Mouse (Mus musculus) myocyte (in vitro differentiated cells): ENCODE data around the gene Ifi44. TPM values are rescaled to one million over a fixed set of nuclear protein-coding genes. Genes with fewer than 3 reads are reported as not detected.

Experiments
- H3K27me3 ChIP-seq: one replicate; pipeline ENCODE4 v1.6.1; 2011; ENCODE audit not compliant: control insufficient read depth, insufficient read depth, insufficient read length
- H3K36me3 ChIP-seq: one replicate; pipeline ENCODE4 v1.6.1; 2011; ENCODE audit not compliant: control insufficient read depth, insufficient read depth
- H3K4me2 ChIP-seq: one replicate; pipeline ENCODE4 v1.6.1; 2011; ENCODE audit warnings: low read depth, control low read depth
- H3K4me3 ChIP-seq: one replicate; pipeline ENCODE4 v1.5.1; 2011; ENCODE audit warnings: mild to moderate bottlenecking, control low read depth, moderate library complexity
- H3K79me2 ChIP-seq: one replicate; pipeline ENCODE4 v1.6.1; 2011; ENCODE audit not compliant: control insufficient read depth, insufficient read depth
- H3ac ChIP-seq: one replicate; pipeline ENCODE4 v1.6.1; 2011; ENCODE audit not compliant: control insufficient read depth, insufficient read length
- CEBPB ChIP-seq: IDR thresholded peaks from 2 replicates; pipeline ENCODE4 v1.6.1; 2011; ENCODE audit warnings: mild to moderate bottlenecking, moderate library complexity; ENCODE audit not compliant: poor library complexity, insufficient read depth, severe bottlenecking
- E2F4 ChIP-seq: IDR thresholded peaks from one replicate; pipeline ENCODE4 v1.6.1; 2011; ENCODE audit warnings: mild to moderate bottlenecking, control low read depth, moderate library complexity; ENCODE audit not compliant: insufficient read depth
- MAX ChIP-seq: IDR thresholded peaks from one replicate; pipeline ENCODE4 v1.6.1; 2011; ENCODE audit warnings: low read depth, mild to moderate bottlenecking, control low read depth
- MYOD1 ChIP-seq, 3 experiments: IDR thresholded peaks; one replicate each; pipeline ENCODE4 v1.6.1; 2011; ENCODE audit warnings: control low read depth in 2 of 3, low read depth in 2 of 3, mild to moderate bottlenecking in 2 of 3, moderate library complexity in 1 of 3; ENCODE audit not compliant: insufficient read length in 2 of 3, control insufficient read depth in 1 of 3
- MYOG ChIP-seq, 3 experiments: IDR thresholded peaks; one replicate each; pipeline ENCODE4 v1.6.1; 2011; ENCODE audit warnings: control low read depth in 2 of 3, low read depth in 2 of 3, mild to moderate bottlenecking in 2 of 3; ENCODE audit not compliant: insufficient read length in 2 of 3, control insufficient read depth in 1 of 3, insufficient read depth in 1 of 3
- POLR2A ChIP-seq: IDR thresholded peaks from one replicate; pipeline ENCODE4 v1.6.1; 2011; ENCODE audit warnings: low read depth, mild to moderate bottlenecking, control low read depth, moderate library complexity; ENCODE audit not compliant: insufficient read length
- POLR2AphosphoS2 ChIP-seq: IDR thresholded peaks from one replicate; pipeline ENCODE4 v1.6.1; 2011; ENCODE audit warnings: low read depth, control low read depth; ENCODE audit not compliant: insufficient read length
- REST ChIP-seq: IDR thresholded peaks from one replicate; pipeline ENCODE4 v1.6.1; 2011; ENCODE audit warnings: mild to moderate bottlenecking, control low read depth, moderate library complexity; ENCODE audit not compliant: insufficient read depth, insufficient read length
- SRF ChIP-seq: IDR thresholded peaks from one replicate; pipeline ENCODE4 v1.6.1; 2011; ENCODE audit warnings: low read depth; ENCODE audit not compliant: control insufficient read depth, insufficient read length
- TCF12 ChIP-seq: IDR thresholded peaks from one replicate; pipeline ENCODE4 v1.6.1; 2011; ENCODE audit warnings: mild to moderate bottlenecking, control low read depth; ENCODE audit not compliant: poor library complexity, insufficient read depth, severe bottlenecking
- TCF3 ChIP-seq: IDR thresholded peaks from one replicate; pipeline ENCODE4 v1.6.1; 2011; ENCODE audit warnings: low read depth, control low read depth; ENCODE audit not compliant: insufficient read length
- USF1 ChIP-seq: IDR thresholded peaks from one replicate; pipeline ENCODE4 v1.6.1; 2011; ENCODE audit warnings: low read depth, mild to moderate bottlenecking, control low read depth, moderate library complexity
- polyA plus RNA-seq: library from polyadenylated mRNA; unstranded; fragments of >200 nt; fragmentation: generic; extraction: Trizol; gene quantifications from one replicate; pipeline ENCODE4 v1.2.1, GENCODE M21; 2012; ENCODE audit warnings: missing spikeins

The Ifi44 gene
- 0.08 TPM for polyA plus RNA-seq

DNA sequence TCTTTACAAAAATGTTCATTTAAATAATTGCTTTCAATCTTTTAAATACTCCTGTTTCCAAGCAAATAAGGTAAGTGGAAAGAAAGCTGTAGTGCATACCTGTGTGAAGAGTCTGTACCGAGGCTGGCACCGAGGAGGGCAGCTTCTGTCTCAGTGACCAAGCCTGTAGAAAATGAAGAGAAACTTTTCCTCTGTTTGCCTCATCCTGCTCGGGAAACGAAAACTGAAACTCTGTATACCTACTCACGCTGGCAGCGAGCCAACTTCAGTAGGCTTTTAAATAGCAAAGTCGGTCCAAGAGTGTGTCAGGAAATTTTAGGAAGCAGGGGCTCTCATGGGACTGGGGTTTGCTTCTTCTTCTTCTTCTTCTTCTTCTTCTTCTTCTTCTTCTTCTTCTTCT lies at the start of gene Ifi44:
Gene Ifi44, minus strand, starts transcription at position 224 of the 400 bp plus-strand sequence.
- H3K4me2 ChIP-seq: peak within 1 kb of the TSS; percentile 45
- TF ChIP-seq E2F4 (no peak), MAX (no peak), POLR2A (no peak), SRF (no peak), TCF3 (no peak)
- no peaks in the 10 kb centered on the region for H3K36me3 ChIP-seq
- H3K4me3 ChIP-seq: no peak within 1 kb of the TSS
- no peak within 1 kb of the TSS for H3ac ChIP-seq
- H3K79me2 ChIP-seq: no peaks in the 10 kb centered on the region
- no peaks in the 10 kb centered on the region for H3K27me3 ChIP-seq

GRCm38 (mm10) chr3:151788622-151789021 lies 38.9 kb upstream of the Ifi44 start:
- no peak for TF ChIP-seq TCF3
- Histone ChIP-seq H3K27me3 (no peaks in the 10 kb centered on the region), H3K79me2 (no peaks in the 10 kb centered on the region), H3ac (no peak overlapping the region), H3K4me3 (no peak overlapping the region), H3K4me2 (no peak overlapping the region), H3K36me3 (no peaks in the 10 kb centered on the region)

DNA sequence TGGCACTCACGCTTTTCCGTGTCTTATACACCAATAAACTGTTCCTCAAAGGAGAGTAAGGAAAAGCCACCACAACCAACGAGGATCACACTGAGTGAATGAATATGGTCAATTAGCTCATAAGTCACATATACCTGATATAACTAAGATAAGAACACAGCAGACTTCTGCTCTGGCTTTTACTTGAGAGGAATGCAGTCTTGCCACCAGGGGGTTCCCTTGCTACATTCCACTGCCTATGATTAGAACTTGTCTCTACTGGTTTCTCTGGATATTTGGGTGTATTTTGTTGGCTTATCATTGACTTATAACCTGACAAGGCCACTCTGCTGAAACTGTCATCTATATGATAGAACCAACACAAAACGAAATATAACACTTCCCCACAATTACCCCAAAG lies 25.3 kb upstream of the Ifi44 start:
- Histone ChIP-seq H3K27me3 (no peaks in the 10 kb centered on the region), H3K4me3 (no peak overlapping the region), H3K79me2 (no peaks in the 10 kb centered on the region), H3ac (no peak overlapping the region), H3K36me3 (no peaks in the 10 kb centered on the region), H3K4me2 (no peak overlapping the region)
- no peak for TF ChIP-seq REST
- no peak for TF ChIP-seq E2F4
- no peak for TF ChIP-seq MAX
- no peak for TF ChIP-seq SRF
- TF ChIP-seq MYOD1 (IDR thresholded peaks at IDR 0.05; ENCODE audit: control insufficient read depth in 1 of 3, insufficient read length in 2 of 3, low read depth in 2 of 3): no peak
- no peak for TF ChIP-seq POLR2AphosphoS2
- no peak for TF ChIP-seq MYOG (IDR thresholded peaks at IDR 0.05; ENCODE audit: control insufficient read depth in 1 of 3, insufficient read depth in 1 of 3, insufficient read length in 2 of 3, low read depth in 2 of 3)
- no peak for TF ChIP-seq POLR2A
- no peak for TF ChIP-seq USF1
- TF ChIP-seq TCF12: no peak
- no peak for TF ChIP-seq TCF3
- no peak for TF ChIP-seq CEBPB

GRCm38 (mm10) chr3:151771074-151771473 lies 21.3 kb upstream of the Ifi44 start:
- H3K36me3 ChIP-seq: no peaks in the 10 kb centered on the region
- no peak overlapping the region for H3K4me3 ChIP-seq
- TF ChIP-seq MYOD1 (IDR thresholded peaks at IDR 0.05; ENCODE audit: control insufficient read depth in 1 of 3, insufficient read length in 2 of 3, low read depth in 2 of 3): peak in 2 of 3 experiments; percentile 30 to 46
- no peak for TF ChIP-seq POLR2AphosphoS2
- no peaks in the 10 kb centered on the region for H3K79me2 ChIP-seq
- no peak overlapping the region for H3ac ChIP-seq
- H3K4me2 ChIP-seq: no peak overlapping the region
- H3K27me3 ChIP-seq: no peaks in the 10 kb centered on the region

- Histone ChIP-seq H3K4me2 (no peak overlapping the region), H3ac (no peak overlapping the region), H3K27me3 (no peaks in the 10 kb centered on the region), H3K79me2 (no peaks in the 10 kb centered on the region), H3K36me3 (no peaks in the 10 kb centered on the region), H3K4me3 (no peak overlapping the region)
- TF ChIP-seq MAX (no peak), TCF3 (no peak), POLR2A (no peak), E2F4 (no peak), CEBPB (no peak), TCF12 (no peak), USF1 (no peak), MYOG (IDR thresholded peaks at IDR 0.05; ENCODE audit: control insufficient read depth in 1 of 3, insufficient read depth in 1 of 3, insufficient read length in 2 of 3, low read depth in 2 of 3) (no peak), POLR2AphosphoS2 (no peak), MYOD1 (IDR thresholded peaks at IDR 0.05; ENCODE audit: control insufficient read depth in 1 of 3, insufficient read length in 2 of 3, low read depth in 2 of 3) (no peak), SRF (no peak), REST (no peak)
Observed at GRCm38 (mm10) chr3:151748514-151748913, 1.2 kb downstream of the Ifi44 start.

DNA sequence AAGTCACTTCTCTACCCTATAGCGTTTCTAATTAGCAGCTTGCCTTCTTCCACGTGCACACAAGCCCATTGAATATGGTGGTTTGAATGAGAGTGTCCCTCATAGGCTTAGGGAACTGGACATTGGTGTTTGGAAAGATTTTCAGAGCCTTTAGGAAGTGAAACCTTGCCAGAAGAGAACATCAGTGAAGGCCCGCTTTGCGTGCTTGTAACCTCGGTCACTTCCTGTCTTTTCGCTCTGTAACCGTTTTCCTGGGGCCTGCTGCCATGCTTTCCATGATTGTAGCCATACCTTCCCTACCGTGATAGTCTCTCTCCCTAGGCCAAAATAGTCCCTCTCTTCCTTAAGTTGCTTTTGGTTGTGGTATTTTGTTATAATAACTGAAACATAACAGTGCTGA lies 3.7 kb downstream of the Ifi44 start:
- Histone ChIP-seq H3K36me3 (no peaks in the 10 kb centered on the region), H3K79me2 (no peaks in the 10 kb centered on the region), H3K4me2 (no peak overlapping the region), H3ac (no peak overlapping the region), H3K27me3 (no peaks in the 10 kb centered on the region), H3K4me3 (no peak overlapping the region)
- TF ChIP-seq SRF: no peak
- no peak for TF ChIP-seq MYOG (IDR thresholded peaks at IDR 0.05; ENCODE audit: control insufficient read depth in 1 of 3, insufficient read depth in 1 of 3, insufficient read length in 2 of 3, low read depth in 2 of 3)
- no peak for TF ChIP-seq REST
- no peak for TF ChIP-seq USF1
- no peak for TF ChIP-seq POLR2AphosphoS2
- no peak for TF ChIP-seq CEBPB
- TF ChIP-seq POLR2A: no peak
- no peak for TF ChIP-seq E2F4
- no peak for TF ChIP-seq TCF3
- no peak for TF ChIP-seq TCF12
- TF ChIP-seq MAX: no peak
- TF ChIP-seq MYOD1 (IDR thresholded peaks at IDR 0.05; ENCODE audit: control insufficient read depth in 1 of 3, insufficient read length in 2 of 3, low read depth in 2 of 3): no peak
